Mouse (Mus musculus): Measurements from ENCODE around the gene Akr1c13. TPM values are rescaled to one million over a fixed set of nuclear protein-coding genes. Genes with fewer than 3 reads are reported as not detected.
A peak's percentile ranks its signal among the peaks of the same experiment; 100 is the strongest.
"Not testable (repeated sequence)": the region's sequence is repeated elsewhere in the genome, so short reads cannot be mapped to it uniquely, and the experiment has no call there.

Akr1c13 gene
- 0.33 TPM in 2 replicates for polyA plus RNA-seq (2014; fragmentation: Nextera tagmentation; extraction: Ambion mirVana)

- WGBS = 88% methylated on average over 3 of the region's 3 CpGs
- Histone ChIP-seq H3K9ac (ENCODE audit: low read length) (no peak within 1 kb of the TSS), H3K27ac (ENCODE audit: low read depth, low read length) (no peak within 1 kb of the TSS), H3K4me3 (ENCODE audit: low read depth, low read length) (no peak within 1 kb of the TSS), H3K4me1 (ENCODE audit: control insufficient read depth, insufficient read depth, low read length) (no peaks in the 10 kb centered on the region), H3K36me3 (ENCODE audit: control insufficient read depth, insufficient read depth, low read length) (no peaks in the 10 kb centered on the region), H3K9me3 (ENCODE audit: control insufficient read depth, low read length) (no peaks in the 10 kb centered on the region), H3K4me2 (no peak within 1 kb of the TSS), H3K27me3 (ENCODE audit: control insufficient read depth, insufficient read depth, low read length) (no peaks in the 10 kb centered on the region)
- DNase-seq (ENCODE audit: low spot score, missing footprints) (no peak), ATAC-seq (ENCODE audit: low FRiP score) (no peak)
These were observed at the start of gene Akr1c13 for GRCm38 (mm10) chr13:4190904-4191303. TSS of gene Akr1c13 (plus strand) at chr13:4191150.

GRCm38 (mm10) chr13:4144261-4144660 is 46.7 kb upstream of the Akr1c13 start:
- H3K4me2 ChIP-seq = no peak overlapping the region
- no peaks in the 10 kb centered on the region for H3K4me1 ChIP-seq (ENCODE audit: control insufficient read depth, insufficient read depth, low read length)
- DNase-seq (ENCODE audit: low spot score, missing footprints) (no peak), ATAC-seq (ENCODE audit: low FRiP score) (no peak)
- H3K27ac ChIP-seq (ENCODE audit: low read depth, low read length) = no peak overlapping the region
- no peak overlapping the region for H3K4me3 ChIP-seq (ENCODE audit: low read depth, low read length)
- H3K27me3 ChIP-seq (ENCODE audit: control insufficient read depth, insufficient read depth, low read length) = no peaks in the 10 kb centered on the region
- no peaks in the 10 kb centered on the region for H3K36me3 ChIP-seq (ENCODE audit: control insufficient read depth, insufficient read depth, low read length)
- no peak overlapping the region for H3K9ac ChIP-seq (ENCODE audit: low read length)
- WGBS = 81% methylated on average over 1 of the region's 1 CpGs
- no peaks in the 10 kb centered on the region for H3K9me3 ChIP-seq (ENCODE audit: control insufficient read depth, low read length)

DNA sequence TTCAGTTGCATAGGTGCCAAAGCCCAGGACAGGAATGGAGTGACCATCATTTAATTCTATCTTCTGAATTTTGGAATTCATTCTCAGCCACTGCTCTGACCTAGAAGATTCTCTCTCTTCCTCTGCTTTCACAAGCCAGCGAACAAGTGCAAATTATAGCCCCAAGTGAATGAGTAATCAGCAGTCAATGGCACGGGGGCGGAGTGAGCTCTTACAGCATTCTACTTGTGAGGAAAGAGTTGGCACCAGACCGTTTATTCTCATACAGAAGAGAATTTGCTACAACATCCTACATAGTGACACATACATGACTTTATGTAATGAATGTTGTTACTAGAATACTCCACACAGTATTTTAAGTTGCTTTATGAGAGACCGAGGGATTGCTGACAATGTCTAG is 40.4 kb upstream of the Akr1c13 start, which contains the start of gene Akr1c18:
Gene Akr1c18, minus strand, starts transcription at position 137 of the 400 bp plus-strand sequence.
- no peak within 1 kb of the TSS for H3K4me2 ChIP-seq
- 82% methylated on average over 5 of the region's 5 CpGs for WGBS
- H3K27ac ChIP-seq (ENCODE audit: low read depth, low read length) = no peak within 1 kb of the TSS
- no peaks in the 10 kb centered on the region for H3K27me3 ChIP-seq (ENCODE audit: control insufficient read depth, insufficient read depth, low read length)
- no peak within 1 kb of the TSS for H3K9ac ChIP-seq (ENCODE audit: low read length)
- H3K36me3 ChIP-seq (ENCODE audit: control insufficient read depth, insufficient read depth, low read length) = no peaks in the 10 kb centered on the region
- H3K4me1 ChIP-seq (ENCODE audit: control insufficient read depth, insufficient read depth, low read length) = no peaks in the 10 kb centered on the region
- DNase-seq (ENCODE audit: low spot score, missing footprints) (no peak), ATAC-seq (ENCODE audit: low FRiP score) (no peak)
- no peak within 1 kb of the TSS for H3K4me3 ChIP-seq (ENCODE audit: low read depth, low read length)
- H3K9me3 ChIP-seq (ENCODE audit: control insufficient read depth, low read length) = no peaks in the 10 kb centered on the region

- Histone ChIP-seq H3K9ac (ENCODE audit: low read length) (no peak overlapping the region), H3K4me3 (ENCODE audit: low read depth, low read length) (no peak overlapping the region), H3K36me3 (ENCODE audit: control insufficient read depth, insufficient read depth, low read length) (no peaks in the 10 kb centered on the region), H3K9me3 (ENCODE audit: control insufficient read depth, low read length) (no peaks in the 10 kb centered on the region), H3K4me2 (no peak overlapping the region), H3K27me3 (ENCODE audit: control insufficient read depth, insufficient read depth, low read length) (no peaks in the 10 kb centered on the region), H3K27ac (ENCODE audit: low read depth, low read length) (no peak overlapping the region), H3K4me1 (ENCODE audit: control insufficient read depth, insufficient read depth, low read length) (no peaks in the 10 kb centered on the region)
- WGBS = 76% methylated on average over 2 of the region's 2 CpGs
- DNase-seq (ENCODE audit: low spot score, missing footprints) (no peak), ATAC-seq (ENCODE audit: low FRiP score) (no peak)
These were observed 38.0 kb upstream of the Akr1c13 start for GRCm38 (mm10) chr13:4152908-4153307.

- WGBS = 84% methylated on average over 3 of the region's 3 CpGs
- Histone ChIP-seq H3K9ac (ENCODE audit: low read length) (no peak overlapping the region), H3K4me3 (ENCODE audit: low read depth, low read length) (no peak overlapping the region), H3K36me3 (ENCODE audit: control insufficient read depth, insufficient read depth, low read length) (no peaks in the 10 kb centered on the region), H3K4me2 (no peak overlapping the region), H3K9me3 (ENCODE audit: control insufficient read depth, low read length) (no peaks in the 10 kb centered on the region), H3K4me1 (ENCODE audit: control insufficient read depth, insufficient read depth, low read length) (no peaks in the 10 kb centered on the region), H3K27ac (ENCODE audit: low read depth, low read length) (no peak overlapping the region), H3K27me3 (ENCODE audit: control insufficient read depth, insufficient read depth, low read length) (no peaks in the 10 kb centered on the region)
- no peak for ATAC-seq (ENCODE audit: low FRiP score)
- DNase-seq (ENCODE audit: low spot score, missing footprints) = no peak
These were observed 37.4 kb upstream of the Akr1c13 start for GRCm38 (mm10) chr13:4153593-4153992.

DNA sequence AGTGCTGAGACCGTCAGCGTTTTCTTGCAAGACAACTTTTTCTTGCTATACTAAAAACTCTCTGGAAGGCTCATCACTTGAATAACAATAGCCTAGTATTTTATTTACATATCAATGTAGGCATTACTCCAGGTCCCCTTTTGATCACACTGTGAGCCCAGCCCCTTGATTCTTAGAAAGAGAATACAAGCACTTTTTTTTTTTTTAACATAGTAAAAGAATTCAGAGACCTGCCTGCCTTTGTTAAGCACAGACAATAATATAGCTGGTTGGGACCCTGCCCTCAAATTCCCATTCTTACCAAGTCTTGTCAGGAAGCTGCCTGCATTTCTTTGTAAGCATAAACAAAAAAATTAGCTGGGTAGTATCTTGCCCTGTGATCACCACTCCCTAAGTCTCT is 35.7 kb upstream of the Akr1c13 start:
- DNase-seq (ENCODE audit: low spot score, missing footprints) = no peak
- Histone ChIP-seq H3K27me3 (ENCODE audit: control insufficient read depth, insufficient read depth, low read length) (no peaks in the 10 kb centered on the region), H3K36me3 (ENCODE audit: control insufficient read depth, insufficient read depth, low read length) (no peaks in the 10 kb centered on the region), H3K4me3 (ENCODE audit: low read depth, low read length) (no peak overlapping the region), H3K4me1 (ENCODE audit: control insufficient read depth, insufficient read depth, low read length) (no peaks in the 10 kb centered on the region), H3K9ac (ENCODE audit: low read length) (no peak overlapping the region), H3K9me3 (ENCODE audit: control insufficient read depth, low read length) (no peaks in the 10 kb centered on the region), H3K4me2 (no peak overlapping the region), H3K27ac (ENCODE audit: low read depth, low read length) (no peak overlapping the region)
- ATAC-seq (ENCODE audit: low FRiP score) = peak; percentile 42; the same call in 1 of the 2 replicates
- 30% methylated on average over 2 of the region's 2 CpGs for WGBS

DNA sequence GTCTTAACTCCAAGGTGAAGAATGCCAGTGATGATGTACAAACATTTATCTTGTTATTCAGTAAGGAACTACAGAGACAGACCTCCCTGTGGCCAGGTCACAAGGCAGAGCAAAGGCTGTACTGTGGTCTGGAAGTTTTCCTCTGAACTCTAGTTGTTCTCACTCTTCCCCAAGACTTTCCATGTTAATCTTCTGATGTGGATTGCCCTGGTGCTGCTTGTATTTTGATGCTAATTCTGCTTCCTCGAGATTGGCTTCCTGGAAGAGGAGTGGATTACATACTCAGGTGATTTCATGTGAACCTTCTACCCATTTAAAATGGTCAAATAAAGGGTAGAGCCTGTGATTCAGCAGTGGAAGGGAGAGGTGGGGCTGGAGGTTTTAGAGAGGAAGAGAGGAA is 22.9 kb upstream of the Akr1c13 start:
- no peak for DNase-seq (ENCODE audit: low spot score, missing footprints)
- 35% methylated on average over 1 of the region's 1 CpGs for WGBS

DNA sequence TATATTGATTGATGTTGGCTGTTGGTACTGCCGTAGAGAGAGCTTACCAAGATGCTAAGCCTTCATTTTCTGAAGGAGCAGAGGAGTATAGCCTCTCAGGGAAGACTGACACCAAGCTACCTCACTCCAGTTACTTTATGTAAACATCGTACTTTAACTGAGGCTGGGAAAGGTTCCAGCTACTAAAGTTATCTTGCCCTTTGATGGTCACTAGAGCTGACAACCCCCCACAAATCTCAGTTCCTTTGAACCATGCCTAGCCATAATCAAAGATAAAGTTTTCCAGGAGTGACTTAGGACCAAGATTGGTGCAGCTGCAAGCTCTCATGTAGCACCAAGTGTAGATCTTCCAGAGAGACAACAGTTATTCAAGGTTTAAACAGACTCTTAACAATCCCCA is 18.0 kb upstream of the Akr1c13 start:
- Histone ChIP-seq H3K9me3 (ENCODE audit: control insufficient read depth, low read length) (no peaks in the 10 kb centered on the region), H3K27ac (ENCODE audit: low read depth, low read length) (no peak overlapping the region), H3K27me3 (ENCODE audit: control insufficient read depth, insufficient read depth, low read length) (no peaks in the 10 kb centered on the region), H3K4me3 (ENCODE audit: low read depth, low read length) (no peak overlapping the region), H3K9ac (ENCODE audit: low read length) (no peak overlapping the region), H3K36me3 (ENCODE audit: control insufficient read depth, insufficient read depth, low read length) (no peaks in the 10 kb centered on the region), H3K4me2 (no peak overlapping the region), H3K4me1 (ENCODE audit: control insufficient read depth, insufficient read depth, low read length) (no peaks in the 10 kb centered on the region)
- DNase-seq (ENCODE audit: low spot score, missing footprints) (no peak), ATAC-seq (ENCODE audit: low FRiP score) (no peak)
- WGBS = 84% methylated on average over 2 of the region's 2 CpGs

More for the DNA sequence above, 22.9 kb upstream of the Akr1c13 start:
- no peaks in the 10 kb centered on the region for H3K36me3 ChIP-seq (ENCODE audit: control insufficient read depth, insufficient read depth, low read length)
- H3K4me2 ChIP-seq = no peak overlapping the region
- no peaks in the 10 kb centered on the region for H3K4me1 ChIP-seq (ENCODE audit: control insufficient read depth, insufficient read depth, low read length)
- no peak overlapping the region for H3K9ac ChIP-seq (ENCODE audit: low read length)
- no peak overlapping the region for H3K27ac ChIP-seq (ENCODE audit: low read depth, low read length)
- H3K9me3 ChIP-seq (ENCODE audit: control insufficient read depth, low read length) = no peaks in the 10 kb centered on the region
- no peaks in the 10 kb centered on the region for H3K27me3 ChIP-seq (ENCODE audit: control insufficient read depth, insufficient read depth, low read length)
- H3K4me3 ChIP-seq (ENCODE audit: low read depth, low read length) = no peak overlapping the region
- ATAC-seq (ENCODE audit: low FRiP score) = no peak

GRCm38 (mm10) chr13:4181321-4181720 is 9.6 kb upstream of the Akr1c13 start:
- H3K36me3 ChIP-seq (ENCODE audit: control insufficient read depth, insufficient read depth, low read length); H3K27ac ChIP-seq (ENCODE audit: low read depth, low read length); H3K9ac ChIP-seq (ENCODE audit: low read length); H3K9me3 ChIP-seq (ENCODE audit: control insufficient read depth, low read length); H3K4me2 ChIP-seq; H3K27me3 ChIP-seq (ENCODE audit: control insufficient read depth, insufficient read depth, low read length); H3K4me1 ChIP-seq (ENCODE audit: control insufficient read depth, insufficient read depth, low read length); H3K4me3 ChIP-seq (ENCODE audit: low read depth, low read length); ATAC-seq (ENCODE audit: low FRiP score); DNase-seq (ENCODE audit: low spot score, missing footprints): not testable (repeated sequence)
- WGBS = 79% methylated on average over 4 of the region's 4 CpGs

GRCm38 (mm10) chr13:4183116-4183515 is 7.8 kb upstream of the Akr1c13 start:
- no peak overlapping the region for H3K4me2 ChIP-seq
- H3K4me1 ChIP-seq (ENCODE audit: control insufficient read depth, insufficient read depth, low read length) = no peaks in the 10 kb centered on the region
- H3K9me3 ChIP-seq (ENCODE audit: control insufficient read depth, low read length) = no peaks in the 10 kb centered on the region
- ATAC-seq (ENCODE audit: low FRiP score) (no peak), DNase-seq (ENCODE audit: low spot score, missing footprints) (no peak)
- no peaks in the 10 kb centered on the region for H3K36me3 ChIP-seq (ENCODE audit: control insufficient read depth, insufficient read depth, low read length)
- no peak overlapping the region for H3K9ac ChIP-seq (ENCODE audit: low read length)
- H3K27me3 ChIP-seq (ENCODE audit: control insufficient read depth, insufficient read depth, low read length) = no peaks in the 10 kb centered on the region
- H3K4me3 ChIP-seq (ENCODE audit: low read depth, low read length) = no peak overlapping the region
- WGBS = 58% methylated on average over 9 of the region's 9 CpGs
- H3K27ac ChIP-seq (ENCODE audit: low read depth, low read length) = no peak overlapping the region

Data from midbrain, embryonic 11.5 days (tissue).